Mouse (Mus musculus) ovary, adult 10 weeks (tissue): ENCODE results near the gene Mcm10. TPM values are rescaled to one million over a fixed set of nuclear protein-coding genes. Genes with fewer than 3 reads are reported as not detected.

ENCODE experiments used
- polyA plus RNA-seq: library from polyadenylated mRNA; stranded (reverse); fragments of 350-450 nt; fragmentation: Illumina TruSeq; extraction: RNeasy Lipid Tissue Mini Kit (QIAGEN cat#74804); gene quantifications from one replicate; pipeline ENCODE4 v1.2.3, GENCODE M21; 2014

Mcm10 gene
- 3.4 TPM for polyA plus RNA-seq

DNA sequence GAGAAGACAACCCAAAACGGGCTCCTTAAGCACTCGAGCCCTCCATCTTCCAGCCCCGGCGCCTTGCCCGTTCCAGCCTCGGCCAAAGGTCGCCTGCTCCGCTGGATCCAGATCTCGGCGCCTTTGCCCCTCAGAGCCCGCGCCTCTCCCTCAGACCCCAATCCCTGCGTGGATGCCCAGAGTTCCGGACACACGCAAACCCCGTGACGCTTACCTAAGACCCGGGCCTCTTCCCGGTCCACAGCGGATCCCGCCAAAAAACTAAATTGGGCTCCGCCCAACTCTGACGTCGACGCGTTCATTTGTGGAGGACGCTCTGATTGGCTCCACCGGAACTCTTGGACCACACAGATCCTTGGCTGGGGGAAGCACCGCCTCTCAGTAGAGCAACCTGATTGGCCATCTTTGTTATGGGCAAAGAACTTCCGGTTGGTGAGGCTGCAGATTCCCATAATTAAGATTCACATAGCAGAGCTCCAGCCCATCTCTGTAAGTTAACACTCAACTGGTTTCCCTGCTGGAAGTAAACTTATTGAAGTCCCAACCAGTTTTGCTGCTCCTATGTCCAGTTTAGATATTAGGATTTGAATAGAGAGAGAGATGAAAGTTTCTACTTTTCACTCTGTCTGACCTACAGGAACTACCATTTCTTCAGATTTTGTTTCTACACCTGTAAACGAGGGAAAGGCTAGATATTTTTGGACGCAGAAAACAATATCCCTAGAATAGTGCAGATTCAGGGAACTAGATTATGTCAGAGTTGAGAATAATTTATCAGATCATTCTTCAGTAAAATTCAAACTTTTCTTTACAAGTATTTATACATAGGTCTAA, at the start of gene Mcm10:
TSS of gene Mcm10 (minus strand) at position 301 of the 834 bp plus-strand sequence.

DNA sequence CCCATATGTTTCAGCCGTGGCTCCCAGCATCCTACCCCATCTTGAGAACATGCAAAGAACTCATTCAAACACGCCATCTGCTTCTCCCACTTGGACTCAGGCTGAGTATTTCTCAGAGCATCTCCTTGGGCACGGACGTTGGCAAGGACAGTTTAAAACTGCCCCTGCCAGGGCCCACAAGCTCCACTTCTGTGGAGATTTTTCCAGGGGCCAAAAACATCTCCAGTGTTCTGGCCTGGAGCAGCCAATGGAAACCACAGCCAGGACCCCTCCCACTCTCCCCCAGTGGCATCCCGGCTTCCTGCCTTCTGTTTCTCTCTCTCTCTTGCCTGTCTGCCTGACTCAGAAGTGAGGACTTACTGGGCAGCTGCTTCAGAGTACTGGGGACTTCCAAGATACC, 36.8 kb downstream of the Mcm10 start, which contains the start of gene Ucma:
TSS of gene Ucma (plus strand) at position 316 of the 400 bp plus-strand sequence.

Other genes with a start within 250 kb of the Mcm10 start
- 85.4 TPM for gene Sephs1, start 131.2 kb downstream of the Mcm10 start, polyA plus RNA-seq
- gene Phyh, start 93.8 kb downstream of the Mcm10 start, polyA plus RNA-seq = 278 TPM
- gene Ucma, start 36.7 kb downstream of the Mcm10 start, polyA plus RNA-seq = not detected
- 10.0 TPM for gene Optn, start 51.3 kb upstream of the Mcm10 start, polyA plus RNA-seq
- gene Ccdc3, start 125.0 kb upstream of the Mcm10 start, polyA plus RNA-seq = 82.6 TPM